Mouse (Mus musculus): ENCODE data around the gene Prim2.

DNA sequence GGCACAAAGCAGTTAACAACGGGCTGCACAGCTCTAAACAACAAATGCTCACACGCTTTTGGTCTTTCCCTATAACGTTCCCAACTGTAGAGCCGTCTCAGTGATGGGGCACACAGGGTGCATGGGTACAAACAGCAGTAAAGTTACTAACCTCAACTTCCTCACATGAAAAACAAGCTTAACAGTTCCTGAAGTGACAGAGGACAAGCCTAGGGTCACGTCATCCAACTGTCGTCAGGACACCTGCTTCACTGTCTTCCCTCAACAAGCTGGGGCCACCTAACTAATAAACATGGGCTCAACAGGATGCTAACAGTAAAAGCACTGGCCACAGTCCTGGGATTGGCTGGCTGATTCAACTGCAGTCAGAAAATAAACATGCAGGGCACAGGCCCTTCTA lies 91.0 kb downstream of the Prim2 start:
- no peak for TF ChIP-seq CTCF (IDR thresholded peaks at IDR 0.05; ENCODE audit: extremely low read depth, insufficient read length, insufficient replicate concordance, low read depth, low read length)
- TF ChIP-seq POLR2A (IDR thresholded peaks at IDR 0.05; ENCODE audit: low read depth, low read length), result no peak

Measured in small intestine, adult 2 months (tissue).